Mouse (Mus musculus): ENCODE results near the gene B3glct.

GRCm38 (mm10) chr5:149731776-149732175, 53.7 kb downstream of the B3glct start:
- TF ChIP-seq POLR2A (IDR thresholded peaks at IDR 0.05; ENCODE audit: borderline replicate concordance, low read depth, low read length) = no peak
- TF ChIP-seq CTCF (IDR thresholded peaks at IDR 0.05; ENCODE audit: low read depth, low read length) = no peak
